Mouse (Mus musculus) MEL (cell line): ENCODE results near the gene Ovol1. TPM values are rescaled to one million over a fixed set of nuclear protein-coding genes. Genes with fewer than 3 reads are reported as not detected.
A peak's percentile ranks its signal among the peaks of the same experiment; 100 is the strongest.

Experiments
- DNase-seq: peaks from one replicate; pipeline ENCODE4 v3.0.0; 2011; ENCODE audit warnings: low read depth, low spot score
- H3K27ac ChIP-seq: 2 replicates; pipeline ENCODE4 v1.5.1; 2012; ENCODE audit warnings: low read depth, mild to moderate bottlenecking, control low read depth, low read length, moderate library complexity; ENCODE audit not compliant: control insufficient read depth
- H3K27me3 ChIP-seq, 2 experiments: fragments of 150-350 bp in 1 of 2; sonication (generic) in 1 of 2; 2 replicates each; pipeline ENCODE4 v1.6.1; 2012; ENCODE audit warnings: low read length in 2 of 2, mild to moderate bottlenecking in 2 of 2, improper control_type of control experiment in 1 of 2, moderate library complexity in 1 of 2; ENCODE audit not compliant: insufficient read depth in 2 of 2, control insufficient read depth in 1 of 2
- H3K36me3 ChIP-seq, 2 experiments: 2 replicates each; pipeline ENCODE4 v1.6.1; 2012 to 2014; ENCODE audit warnings: low read length in 2 of 2, improper control_type of control experiment in 1 of 2, inconsistent platforms in 1 of 2, mild to moderate bottlenecking in 1 of 2; ENCODE audit not compliant: insufficient read depth in 2 of 2, control insufficient read depth in 1 of 2
- H3K4me1 ChIP-seq, 2 experiments: fragments of 150-350 bp in 1 of 2; sonication (generic) in 1 of 2; 2 replicates each; pipeline ENCODE4 v1.6.1; 2012; ENCODE audit warnings: low read length in 2 of 2, improper control_type of control experiment in 1 of 2, mild to moderate bottlenecking in 1 of 2; ENCODE audit not compliant: insufficient read depth in 2 of 2, control insufficient read depth in 1 of 2
- H3K4me3 ChIP-seq, 2 experiments: fragments of 150-350 bp in 1 of 2; sonication (generic) in 1 of 2; 2 replicates each; pipeline ENCODE4 v1.5.1; 2012; ENCODE audit warnings: low read depth in 2 of 2, low read length in 2 of 2, mild to moderate bottlenecking in 2 of 2, moderate library complexity in 2 of 2, control low read depth in 1 of 2, improper control_type of control experiment in 1 of 2; ENCODE audit not compliant: control insufficient read depth in 1 of 2, insufficient read depth in 1 of 2
- H3K79me2 ChIP-seq: 2 replicates; pipeline ENCODE4 v1.6.1; 2012; ENCODE audit warnings: mild to moderate bottlenecking, low read length, moderate library complexity; ENCODE audit not compliant: control insufficient read depth, poor library complexity, insufficient read depth
- H3K9ac ChIP-seq: 2 replicates; pipeline ENCODE4 v1.6.1; 2012; ENCODE audit warnings: low read depth, mild to moderate bottlenecking, control low read depth, low read length, moderate library complexity; ENCODE audit not compliant: control insufficient read depth, poor library complexity, severe bottlenecking
- H3K9me3 ChIP-seq: fragments of 150-350 bp; sonication (generic); replicated peaks from 2 replicates; pipeline ENCODE4 v1.6.1; 2012; ENCODE audit warnings: mild to moderate bottlenecking, low read length, improper control_type of control experiment, moderate library complexity; ENCODE audit not compliant: insufficient read depth
- BHLHE40 ChIP-seq: IDR thresholded peaks from 2 replicates; pipeline ENCODE4 v1.6.1; 2012; ENCODE audit warnings: low read depth, mild to moderate bottlenecking, inconsistent platforms, low read length, improper control_type of control experiment, borderline replicate concordance
- CHD1 ChIP-seq: IDR thresholded peaks from 2 replicates; pipeline ENCODE4 v1.6.1; 2012; ENCODE audit warnings: low read depth, mild to moderate bottlenecking, inconsistent platforms, low read length, improper control_type of control experiment
- CHD2 ChIP-seq: IDR thresholded peaks from 2 replicates; pipeline ENCODE4 v1.6.1; 2011; ENCODE audit warnings: low read length, improper control_type of control experiment
- CTCF ChIP-seq, 3 experiments: IDR thresholded peaks in 2 of 3; conservative IDR thresholded peaks in 1 of 3; 2 replicates each; pipeline ENCODE4 v1.5.1; 2011 to 2012; ENCODE audit warnings: low read length in 3 of 3, low read depth in 2 of 3, mild to moderate bottlenecking in 2 of 3, improper control_type of control experiment in 1 of 3, inconsistent platforms in 1 of 3, mixed read lengths in 1 of 3, moderate library complexity in 1 of 3; ENCODE audit not compliant: control insufficient read depth in 1 of 3, insufficient read depth in 1 of 3, poor library complexity in 1 of 3, severe bottlenecking in 1 of 3
- E2F4 ChIP-seq: IDR thresholded peaks from 2 replicates; pipeline ENCODE4 v1.6.1; 2011; ENCODE audit warnings: low read depth, low read length, improper control_type of control experiment, borderline replicate concordance
- ETS1 ChIP-seq: IDR thresholded peaks from 2 replicates; pipeline ENCODE4 v1.6.1; 2012; ENCODE audit warnings: low read depth, mild to moderate bottlenecking, inconsistent platforms, low read length, improper control_type of control experiment, moderate library complexity
- GABPA ChIP-seq: IDR thresholded peaks from 2 replicates; pipeline ENCODE4 v1.6.1; 2012; ENCODE audit warnings: low read depth, mild to moderate bottlenecking, inconsistent platforms, low read length, improper control_type of control experiment, moderate library complexity
- GATA1 ChIP-seq: IDR thresholded peaks from 2 replicates; pipeline ENCODE4 v1.6.1; 2011; ENCODE audit warnings: low read depth, low read length, improper control_type of control experiment
- HCFC1 ChIP-seq: IDR thresholded peaks from 2 replicates; pipeline ENCODE4 v1.6.1; 2012; ENCODE audit warnings: low read depth, mild to moderate bottlenecking, inconsistent platforms, low read length, improper control_type of control experiment, moderate library complexity
- KAT2A ChIP-seq: conservative IDR thresholded peaks from 2 replicates; pipeline ENCODE4 v1.6.1; 2012; ENCODE audit warnings: low read depth, low read length, improper control_type of control experiment, inconsistent platforms
- MEF2A ChIP-seq: IDR thresholded peaks from 2 replicates; pipeline ENCODE4 v1.6.1; 2014; ENCODE audit warnings: low read depth, mild to moderate bottlenecking, inconsistent platforms, low read length, improper control_type of control experiment; ENCODE audit not compliant: poor library complexity, insufficient replicate concordance, severe bottlenecking; ENCODE audit errors: extremely low read depth
- MYB ChIP-seq: IDR thresholded peaks from 2 replicates; pipeline ENCODE4 v1.6.1; 2011; ENCODE audit warnings: mild to moderate bottlenecking, low read depth, low read length, improper control_type of control experiment
- MYC ChIP-seq: IDR thresholded peaks from 2 replicates; pipeline ENCODE4 v1.6.1; 2011; ENCODE audit warnings: low read depth, mild to moderate bottlenecking, low read length, improper control_type of control experiment, moderate library complexity
- NELFE ChIP-seq: IDR thresholded peaks from 2 replicates; pipeline ENCODE4 v1.6.1; 2011; ENCODE audit warnings: low read depth, low read length, improper control_type of control experiment
- POLR2A ChIP-seq, 2 experiments: IDR thresholded peaks; 2 replicates each; pipeline ENCODE4 v1.6.1; 2011 to 2012; ENCODE audit warnings: low read length in 2 of 2, mild to moderate bottlenecking in 2 of 2, control low read depth in 1 of 2, improper control_type of control experiment in 1 of 2, low read depth in 1 of 2, moderate library complexity in 1 of 2; ENCODE audit not compliant: control insufficient read depth in 1 of 2, insufficient read depth in 1 of 2, poor library complexity in 1 of 2
- POLR2AphosphoS5 ChIP-seq: IDR thresholded peaks from 2 replicates; pipeline ENCODE4 v1.6.1; 2012; ENCODE audit warnings: low read depth, borderline replicate concordance, mild to moderate bottlenecking, inconsistent platforms, low read length, moderate library complexity, mixed read lengths
- SIN3A ChIP-seq: IDR thresholded peaks from 2 replicates; pipeline ENCODE4 v1.6.1; 2012; ENCODE audit warnings: low read length, improper control_type of control experiment, inconsistent platforms
- SMC3 ChIP-seq: IDR thresholded peaks from 2 replicates; pipeline ENCODE4 v1.6.1; 2011; ENCODE audit warnings: low read depth, low read length, improper control_type of control experiment
- TBP ChIP-seq: IDR thresholded peaks from 2 replicates; pipeline ENCODE4 v1.8.0; 2011; ENCODE audit warnings: low read depth, low read length, improper control_type of control experiment
- USF1 ChIP-seq: IDR thresholded peaks from 2 replicates; pipeline ENCODE4 v1.6.1; 2014; ENCODE audit warnings: low read depth, mild to moderate bottlenecking, inconsistent platforms, low read length, improper control_type of control experiment, moderate library complexity
- ZC3H11A ChIP-seq: IDR thresholded peaks from 2 replicates; pipeline ENCODE4 v1.6.1; 2012; ENCODE audit warnings: low read depth, mild to moderate bottlenecking, inconsistent platforms, low read length, improper control_type of control experiment
- ZKSCAN1 ChIP-seq: IDR thresholded peaks from 2 replicates; pipeline ENCODE4 v1.6.1; 2012; ENCODE audit warnings: low read depth, mild to moderate bottlenecking, inconsistent platforms, low read length, improper control_type of control experiment, moderate library complexity
- ZMIZ1 ChIP-seq: IDR thresholded peaks from 2 replicates; pipeline ENCODE4 v1.6.1; 2012; ENCODE audit warnings: low read depth, mild to moderate bottlenecking, inconsistent platforms, low read length, improper control_type of control experiment, moderate library complexity
- ZNF384 ChIP-seq: IDR thresholded peaks from 2 replicates; pipeline ENCODE4 v1.6.1; 2012; ENCODE audit warnings: low read depth, mild to moderate bottlenecking, inconsistent platforms, low read length, improper control_type of control experiment
- polyA plus RNA-seq, 2 experiments: library from polyadenylated mRNA; stranded (reverse) in 1 of 2; unstranded in 1 of 2; fragments of >175 nt in 1 of 2; fragments of >200 nt in 1 of 2; gene quantifications; 2 replicates each; pipeline versions ENCODE4 v1.2.1 to v1.2.4; 2012; ENCODE audit warnings: low replicate concordance in 2 of 2, low read depth in 1 of 2; ENCODE audit not compliant: insufficient read length in 2 of 2, insufficient read depth in 1 of 2, missing spikeins in 1 of 2
- total RNA-seq: library from RNA; depleted of rRNA; stranded (reverse); fragments of 300-350 nt; gene quantifications from 2 replicates; pipeline ENCODE4 v1.2.3, GENCODE M21; 2012

Gene Ovol1
- total and polyA plus RNA-seq, 3 experiments: 0.06 TPM; not detected in 2

DNA sequence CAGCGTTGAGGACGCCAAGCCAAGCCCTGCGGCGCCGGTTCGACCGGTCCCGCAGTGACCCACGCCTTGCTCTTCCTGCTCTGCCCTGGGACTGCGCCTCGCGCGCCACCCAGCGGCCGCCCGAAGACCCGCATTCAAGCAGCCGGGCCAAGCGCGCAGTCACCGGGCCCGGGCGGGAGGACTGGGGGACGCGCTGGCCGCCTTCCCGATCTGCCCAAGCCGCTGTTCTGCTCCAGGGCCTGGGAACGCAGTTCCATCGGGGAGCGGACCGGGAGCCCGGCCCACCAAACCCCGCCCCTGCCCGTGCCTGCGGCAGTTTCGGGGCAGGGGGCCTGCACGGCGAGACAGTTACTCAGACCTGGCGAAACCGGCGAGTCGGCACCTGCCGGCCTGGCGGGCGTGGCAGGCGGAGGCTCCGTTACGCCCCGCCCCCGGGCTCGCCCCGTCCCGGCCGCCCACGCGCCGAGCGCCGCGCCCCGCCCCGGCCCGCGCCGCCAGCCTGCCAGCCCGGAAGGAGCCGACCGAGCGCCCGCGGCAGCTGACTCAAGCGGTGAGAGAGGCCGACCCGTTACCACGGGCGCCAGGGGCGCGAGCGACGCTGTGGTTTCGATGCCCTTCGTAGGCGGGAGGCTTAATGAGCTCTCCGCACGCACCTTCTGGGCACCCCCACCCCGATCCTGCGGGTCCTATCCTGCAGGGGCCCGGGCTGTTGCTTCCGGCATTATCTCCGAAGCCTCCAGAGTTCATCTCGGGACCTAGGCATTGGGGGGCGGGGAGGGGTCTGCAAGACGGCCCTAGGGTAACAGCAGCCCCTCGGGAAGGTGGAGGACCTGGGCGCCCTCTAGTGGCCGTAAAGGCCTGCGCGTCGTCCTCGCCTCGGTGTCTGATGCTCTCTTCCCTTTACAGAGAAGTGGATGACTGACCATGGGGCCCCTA, 7.4 kb upstream of the Ovol1 start, which contains the start of gene Ap5b1 (continued):
- peak; percentile 68 for TF ChIP-seq SMC3
- 0 out of 2 replicates have a peak, but pooled peaks have one; percentile 19 for TF ChIP-seq TBP
- no peak for TF ChIP-seq MEF2A
- no peak for TF ChIP-seq GATA1
- TF ChIP-seq ZMIZ1: peak; percentile 55
- TF ChIP-seq ZC3H11A: no peak
- TF ChIP-seq E2F4: no peak
- TF ChIP-seq POLR2AphosphoS5: no peak
- TF ChIP-seq ZKSCAN1: no peak

DNA sequence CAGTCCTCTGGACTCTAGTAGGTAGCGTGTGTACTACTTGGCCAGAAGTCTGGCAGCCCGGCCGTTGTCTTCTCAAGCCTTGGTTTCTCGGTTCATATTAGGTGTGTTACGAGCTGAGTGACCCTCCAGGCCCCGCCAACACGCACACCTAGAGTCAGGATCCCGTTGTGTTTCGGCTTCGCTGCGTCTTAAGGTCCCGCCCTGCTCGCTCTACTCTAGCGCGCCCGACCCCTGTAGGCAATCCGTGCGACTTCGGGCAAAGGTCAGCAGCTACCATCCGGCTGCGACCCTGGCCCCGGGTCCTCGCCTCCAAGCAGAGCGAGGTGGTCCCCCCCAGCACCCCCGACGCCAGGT, 6.7 kb upstream of the Ovol1 start:
- DNase-seq: peak; percentile 87
- peak overlapping the region; percentile 82 to 95 for H3K4me3 ChIP-seq
- H3K27me3 ChIP-seq: no peaks in the 10 kb centered on the region
- peak overlapping the region; percentile 98 for H3K27ac ChIP-seq
- H3K79me2 ChIP-seq: peaks cover 13% of the 10 kb centered on the region
- H3K4me1 ChIP-seq: peaks cover 0 to 8% of the 10 kb centered on the region in 2 experiments; a peak in 2 of 4 replicates
- no peaks in the 10 kb centered on the region for H3K9me3 ChIP-seq
- peaks cover 0 to 2% of the 10 kb centered on the region in 2 experiments; a peak in 3 of 4 replicates for H3K36me3 ChIP-seq
- peak overlapping the region; percentile 98 for H3K9ac ChIP-seq
- no peak for TF ChIP-seq ZMIZ1
- TF ChIP-seq ZNF384: no peak
- TF ChIP-seq NELFE: no peak
- no peak for TF ChIP-seq CHD1
- TF ChIP-seq CTCF (IDR thresholded peaks at IDR 0.05 in 2 of 3, conservative IDR thresholded peaks at IDR 0.05 in 1 of 3; ENCODE audit: control insufficient read depth in 1 of 3, insufficient read depth in 1 of 3, low read depth in 2 of 3, low read length in 3 of 3, poor library complexity in 1 of 3, severe bottlenecking in 1 of 3): no peak
- no peak for TF ChIP-seq MYB
- no peak for TF ChIP-seq GABPA
- TF ChIP-seq ETS1: no peak
- TF ChIP-seq TBP: no peak
- no peak for TF ChIP-seq USF1
- no peak for TF ChIP-seq HCFC1
- TF ChIP-seq MYC: no peak
- TF ChIP-seq KAT2A: no peak
- no peak; a peak in 1 of 4 replicates for TF ChIP-seq POLR2A (IDR thresholded peaks at IDR 0.05; ENCODE audit: control insufficient read depth in 1 of 2, insufficient read depth in 1 of 2, low read depth in 1 of 2, low read length in 2 of 2, poor library complexity in 1 of 2)
- no peak for TF ChIP-seq SMC3
- no peak for TF ChIP-seq BHLHE40
- TF ChIP-seq CHD2: no peak
- TF ChIP-seq SIN3A: no peak
- TF ChIP-seq POLR2AphosphoS5: no peak
- TF ChIP-seq ZKSCAN1: no peak
